Mouse (Mus musculus) heart, embryonic 10.5 days (tissue): Measurements from ENCODE around the gene Tm7sf3. TPM values are rescaled to one million over a fixed set of nuclear protein-coding genes. Genes with fewer than 3 reads are reported as not detected.

ENCODE experiments used
- DNase-seq: peaks from one replicate; pipeline ENCODE4 v3.0.0-alpha.2; 2017; ENCODE audit warnings: low spot score
- H3K27ac ChIP-seq: fragments of 300-500 bp; sonication (generic); 2 replicates; pipeline ENCODE4 v1.5.1; 2016; ENCODE audit warnings: mild to moderate bottlenecking
- H3K27me3 ChIP-seq: fragments of 300-500 bp; sonication (generic); 2 replicates; pipeline ENCODE4 v1.6.1; 2016; ENCODE audit warnings: mild to moderate bottlenecking; ENCODE audit not compliant: poor library complexity, insufficient read depth, severe bottlenecking
- H3K36me3 ChIP-seq: fragments of 300-500 bp; sonication (generic); 2 replicates; pipeline ENCODE4 v1.6.1; 2016; ENCODE audit warnings: mild to moderate bottlenecking, moderate library complexity
- H3K4me1 ChIP-seq: fragments of 300-500 bp; sonication (generic); 2 replicates; pipeline ENCODE4 v1.6.1; 2016; ENCODE audit warnings: mild to moderate bottlenecking
- H3K4me3 ChIP-seq: fragments of 300-500 bp; sonication (generic); 2 replicates; pipeline ENCODE4 v1.5.1; 2016; ENCODE audit warnings: mild to moderate bottlenecking, moderate library complexity
- H3K9me3 ChIP-seq: fragments of 300-500 bp; sonication (generic); 2 replicates; pipeline ENCODE4 v1.6.1; 2016; ENCODE audit warnings: mild to moderate bottlenecking, moderate library complexity
- WGBS: fragments of 180-500 bp; shearing (Covaris S2); methylation state at CpG from one replicate; pipeline ENCODE4 v1.1.7; 2016; 5-methylcytosine and 5-hydroxymethylcytosine counted together
- polyA plus RNA-seq: library from polyadenylated mRNA; unstranded; fragments of >200 nt; fragmentation: Nextera tagmentation; extraction: Ambion mirVana; gene quantifications from 2 replicates; pipeline ENCODE4 v1.2.1, GENCODE M21; 2016

The Tm7sf3 gene
- polyA plus RNA-seq, 1 experiment from 2014 or later, result 38.3 TPM

DNA sequence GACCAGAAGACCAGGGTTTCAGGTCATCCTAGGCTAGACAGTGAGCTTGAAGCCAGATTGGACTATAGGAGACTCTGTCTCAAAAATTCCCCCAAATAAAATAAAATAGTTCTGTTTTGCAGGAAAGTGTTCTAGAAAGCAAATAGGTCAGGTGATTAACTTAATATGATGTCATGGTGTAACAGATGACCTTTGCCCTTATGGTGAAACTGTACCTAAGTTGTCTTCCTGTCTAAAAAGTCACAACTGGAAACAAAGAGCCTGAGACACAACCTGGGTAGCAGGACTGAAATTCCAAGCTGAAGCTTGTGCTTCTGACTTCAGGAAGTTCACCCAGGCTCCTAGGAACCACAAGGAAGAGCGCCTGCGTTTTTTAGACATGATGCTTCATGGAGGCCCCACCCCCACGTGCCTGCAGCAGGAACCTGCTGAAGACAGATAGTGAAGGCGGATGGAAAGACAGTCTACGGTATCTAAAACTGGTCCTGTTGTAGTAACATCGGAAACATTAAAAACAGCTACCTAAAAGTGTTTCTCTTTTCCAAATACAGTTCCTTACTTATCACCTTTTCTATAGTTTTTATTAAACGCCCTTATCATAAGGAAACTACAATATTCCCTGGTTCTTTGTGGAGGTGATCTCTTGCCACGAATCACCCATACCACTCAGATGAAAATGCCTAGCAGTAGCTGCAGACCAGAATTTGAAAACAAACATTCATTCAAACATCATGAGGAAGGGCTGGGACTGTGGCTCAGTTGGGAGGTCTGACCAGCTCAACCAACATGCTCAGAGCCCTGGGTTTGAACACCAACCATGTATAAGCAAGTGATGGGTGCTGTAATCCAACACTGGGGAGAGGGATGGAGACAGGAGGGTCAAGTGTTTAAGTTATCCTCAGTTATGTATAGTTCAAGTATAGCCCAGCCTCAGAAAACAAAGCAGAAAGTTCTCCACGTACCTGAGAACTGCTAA lies 12.6 kb downstream of the Tm7sf3 start:
- peak; percentile 64 for DNase-seq
- whole genome bisulfite sequencing, result 59% methylated on average over 9 of the region's 9 CpGs
- Histone ChIP-seq H3K27ac (peak overlapping the region; percentile 36), H3K36me3 (peaks cover 3% of the 10 kb centered on the region; the same call in 1 of the 2 replicates), H3K4me3 (no peak overlapping the region), H3K9me3 (no peaks in the 10 kb centered on the region), H3K27me3 (no peaks in the 10 kb centered on the region), H3K4me1 (peaks cover 39% of the 10 kb centered on the region)

DNA sequence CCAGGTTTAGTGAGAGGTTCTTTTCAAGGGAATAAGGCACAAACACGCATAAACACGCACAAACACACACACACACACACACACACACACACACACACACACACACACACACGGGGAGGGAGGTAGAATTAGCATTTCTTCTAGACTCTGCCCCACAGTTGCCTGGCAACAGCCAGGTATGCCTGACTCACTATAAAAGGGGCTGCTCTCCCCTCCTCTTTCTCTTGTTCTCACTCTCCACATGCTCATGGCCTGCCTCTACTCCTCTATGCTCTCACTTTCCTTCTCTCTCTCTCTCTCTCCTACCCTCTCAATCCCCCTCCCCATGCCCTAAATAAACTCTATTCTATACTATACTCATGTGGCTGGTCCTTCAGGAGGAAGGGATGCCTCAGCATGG lies 14.5 kb downstream of the Tm7sf3 start:
- Histone ChIP-seq H3K27ac (no peak overlapping the region), H3K27me3 (no peaks in the 10 kb centered on the region), H3K4me3 (no peak overlapping the region), H3K36me3 (peaks cover 22% of the 10 kb centered on the region), H3K9me3 (no peaks in the 10 kb centered on the region), H3K4me1 (peaks cover 33% of the 10 kb centered on the region)
- WGBS, result 97% methylated on average over 3 of the region's 3 CpGs
- no peak for DNase-seq

DNA sequence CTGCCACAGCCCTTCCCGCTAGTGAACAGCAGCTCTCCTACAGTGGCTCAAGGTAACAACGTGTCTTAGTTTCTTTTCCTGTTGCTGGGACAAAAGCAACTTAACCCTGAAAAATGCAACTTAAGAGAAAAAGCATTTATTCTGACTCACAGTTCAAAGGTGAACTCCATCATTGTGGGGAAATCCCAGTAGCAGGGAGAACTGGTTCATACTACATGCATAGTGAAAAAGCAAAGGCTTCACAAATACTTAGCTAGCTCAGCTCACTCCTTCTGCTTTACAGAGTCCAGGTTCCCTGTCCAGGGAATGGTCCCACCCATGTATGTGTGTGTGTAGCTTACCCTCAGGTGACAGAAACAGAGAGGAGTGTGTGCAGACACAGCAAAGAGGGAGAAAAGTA lies 26.0 kb downstream of the Tm7sf3 start:
- no peaks in the 10 kb centered on the region for H3K9me3 ChIP-seq
- no peak overlapping the region for H3K27ac ChIP-seq
- peaks cover 94% of the 10 kb centered on the region for H3K36me3 ChIP-seq
- no peaks in the 10 kb centered on the region for H3K27me3 ChIP-seq
- 90% methylated on average over 2 of the region's 2 CpGs for WGBS
- DNase-seq, result no peak
- no peak overlapping the region for H3K4me3 ChIP-seq
- H3K4me1 ChIP-seq, result peaks cover 1% of the 10 kb centered on the region; the same call in 1 of the 2 replicates

DNA sequence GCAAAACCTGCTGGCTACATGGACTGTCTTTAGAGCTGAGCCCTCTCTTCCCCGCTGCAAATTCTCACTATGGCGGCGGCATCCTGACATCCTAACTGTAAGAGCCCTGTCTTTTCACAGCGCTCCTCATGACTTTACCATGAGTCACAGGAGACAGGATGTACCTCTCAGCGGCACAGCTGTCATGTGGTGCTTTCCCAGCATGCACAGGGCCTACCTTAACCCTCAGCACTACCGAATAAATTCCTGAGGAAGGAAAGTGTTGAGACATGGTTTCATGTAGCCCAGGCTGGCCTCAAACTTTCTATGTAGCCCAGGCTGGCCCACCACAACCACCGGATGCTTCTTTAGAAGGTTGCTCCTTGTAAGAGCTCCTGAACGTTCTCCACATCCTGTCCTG lies 26.7 kb downstream of the Tm7sf3 start:
- no peaks in the 10 kb centered on the region for H3K9me3 ChIP-seq
- peaks cover 92% of the 10 kb centered on the region for H3K36me3 ChIP-seq
- no peak overlapping the region for H3K4me3 ChIP-seq
- H3K27me3 ChIP-seq, result no peaks in the 10 kb centered on the region
- no peak for DNase-seq
- H3K4me1 ChIP-seq, result no peaks in the 10 kb centered on the region
- H3K27ac ChIP-seq, result no peak overlapping the region
- 88% methylated on average over 8 of the region's 8 CpGs for WGBS

DNA sequence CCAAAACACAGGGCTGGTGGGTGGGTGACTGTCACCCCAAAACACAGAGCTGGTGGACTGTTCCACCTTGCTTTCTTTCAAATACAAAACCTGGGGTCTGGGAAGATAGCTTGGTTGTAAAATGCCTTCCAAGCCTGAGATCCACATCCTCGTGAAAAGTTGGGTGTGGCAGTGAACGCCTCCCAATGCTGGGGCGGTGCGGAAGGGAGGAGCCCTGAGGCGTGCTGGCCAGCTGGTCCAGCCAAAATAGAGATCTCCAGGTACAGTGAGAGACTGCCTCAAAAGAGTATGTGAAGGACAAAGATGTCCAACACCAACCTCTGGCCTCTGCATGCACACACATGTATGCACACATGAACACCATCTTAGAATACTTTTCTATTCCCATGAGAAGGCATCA lies 28.1 kb downstream of the Tm7sf3 start:
- H3K4me3 ChIP-seq, result no peak overlapping the region
- WGBS, result 92% methylated on average over 5 of the region's 5 CpGs
- no peaks in the 10 kb centered on the region for H3K9me3 ChIP-seq
- peak; percentile 65 for DNase-seq
- no peak overlapping the region for H3K27ac ChIP-seq
- peaks cover 91% of the 10 kb centered on the region for H3K36me3 ChIP-seq
- H3K4me1 ChIP-seq, result no peaks in the 10 kb centered on the region
- H3K27me3 ChIP-seq, result no peaks in the 10 kb centered on the region

DNA sequence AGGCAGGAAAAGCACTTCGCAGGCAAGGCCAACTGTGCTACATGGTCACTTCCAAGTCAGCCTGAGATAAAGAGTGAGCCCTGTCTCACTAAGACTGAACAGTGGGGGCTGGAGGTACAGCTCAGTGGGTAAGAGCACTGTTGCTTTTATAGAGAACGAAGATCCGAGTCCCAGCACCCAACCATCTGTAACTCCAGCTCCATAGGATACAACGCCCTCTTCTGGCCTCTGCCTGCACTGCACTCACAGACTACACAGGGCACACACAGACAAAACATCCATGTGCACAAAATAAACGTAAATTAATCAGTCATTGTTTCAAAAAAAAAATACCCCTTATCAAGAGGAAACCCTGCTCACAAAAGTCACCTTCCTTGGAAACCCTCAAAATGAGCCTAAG lies 28.7 kb downstream of the Tm7sf3 start:
- no peaks in the 10 kb centered on the region for H3K27me3 ChIP-seq
- peaks cover 93% of the 10 kb centered on the region for H3K36me3 ChIP-seq
- H3K4me1 ChIP-seq, result no peaks in the 10 kb centered on the region
- H3K4me3 ChIP-seq, result no peak overlapping the region
- WGBS, result 87% methylated on average over 5 of the region's 5 CpGs
- H3K9me3 ChIP-seq, result no peaks in the 10 kb centered on the region
- no peak overlapping the region for H3K27ac ChIP-seq
- DNase-seq, result peak; percentile 53

DNA sequence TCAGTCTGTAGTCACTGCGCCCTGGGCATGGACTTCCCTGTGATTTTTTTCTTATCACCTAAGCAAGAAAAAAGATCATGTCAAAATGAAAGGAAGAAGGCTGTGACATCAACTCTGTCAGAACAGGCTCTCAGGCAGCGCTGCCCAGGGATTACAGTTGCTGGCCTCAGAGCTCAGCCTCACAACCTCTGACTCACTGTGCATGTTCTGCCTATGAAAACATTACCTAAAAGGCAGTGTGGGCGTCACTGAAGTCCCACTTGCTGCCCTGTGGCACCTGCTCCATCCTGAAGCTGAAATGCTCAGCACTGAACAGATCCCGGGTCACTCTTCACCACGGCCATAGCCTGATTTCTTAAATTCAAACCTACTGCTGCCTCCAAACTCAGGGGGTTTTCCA lies 29.9 kb downstream of the Tm7sf3 start:
- Histone ChIP-seq H3K4me1 (no peaks in the 10 kb centered on the region), H3K9me3 (no peaks in the 10 kb centered on the region), H3K36me3 (peaks cover 92% of the 10 kb centered on the region), H3K27me3 (no peaks in the 10 kb centered on the region), H3K27ac (no peak overlapping the region), H3K4me3 (no peak overlapping the region)
- WGBS, result 90% methylated on average over 5 of the region's 5 CpGs
- DNase-seq, result no peak

DNA sequence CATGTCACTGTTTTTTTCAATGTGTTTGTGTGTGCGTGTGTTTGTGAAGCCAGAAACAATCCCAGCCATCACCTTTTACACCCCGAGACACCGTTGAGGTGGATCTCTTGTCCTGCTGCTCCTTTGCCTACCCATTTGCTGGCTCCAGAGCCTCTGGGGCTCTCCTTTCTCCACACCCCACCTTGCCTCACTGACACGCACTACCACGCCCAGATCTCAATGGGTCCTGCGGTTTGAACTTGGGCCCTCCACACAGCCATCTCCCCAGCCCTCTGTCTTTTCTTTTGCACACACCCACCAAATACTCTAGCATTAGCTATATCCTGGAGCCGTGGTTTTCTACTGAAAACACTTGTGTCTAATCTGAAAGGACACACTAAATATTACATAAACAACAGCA lies 30.7 kb downstream of the Tm7sf3 start:
- 85% methylated on average over 7 of the region's 7 CpGs for WGBS
- DNase-seq, result no peak
- no peaks in the 10 kb centered on the region for H3K4me1 ChIP-seq
- H3K27ac ChIP-seq, result no peak overlapping the region
- H3K27me3 ChIP-seq, result no peaks in the 10 kb centered on the region
- H3K9me3 ChIP-seq, result no peaks in the 10 kb centered on the region
- H3K4me3 ChIP-seq, result no peak overlapping the region
- peaks cover 92% of the 10 kb centered on the region for H3K36me3 ChIP-seq

DNA sequence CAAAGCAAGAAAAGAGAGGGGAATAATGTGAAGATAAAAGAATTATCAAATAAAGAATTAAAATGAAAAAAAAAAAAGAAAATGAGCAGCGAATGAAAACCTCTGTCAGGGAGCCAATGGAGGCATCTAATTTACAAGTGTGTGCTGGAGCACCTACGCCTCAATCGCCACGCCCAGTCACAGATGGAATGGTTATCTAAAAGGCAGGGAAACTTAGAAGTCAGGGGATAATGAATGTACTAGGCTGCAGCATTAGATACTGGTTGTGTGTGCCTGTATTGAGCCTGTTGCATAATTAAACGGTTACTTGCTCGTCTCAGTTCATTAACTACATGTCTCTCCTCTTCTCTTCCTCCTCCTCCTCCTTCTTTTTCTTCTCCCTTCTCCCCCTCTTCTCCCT lies 31.2 kb downstream of the Tm7sf3 start:
- Histone ChIP-seq H3K4me1 (no peaks in the 10 kb centered on the region), H3K27me3 (no peaks in the 10 kb centered on the region), H3K4me3 (no peak overlapping the region), H3K36me3 (peaks cover 92% of the 10 kb centered on the region), H3K27ac (no peak overlapping the region), H3K9me3 (no peaks in the 10 kb centered on the region)
- DNase-seq, result peak; percentile 72
- 89% methylated on average over 6 of the region's 6 CpGs for WGBS

DNA sequence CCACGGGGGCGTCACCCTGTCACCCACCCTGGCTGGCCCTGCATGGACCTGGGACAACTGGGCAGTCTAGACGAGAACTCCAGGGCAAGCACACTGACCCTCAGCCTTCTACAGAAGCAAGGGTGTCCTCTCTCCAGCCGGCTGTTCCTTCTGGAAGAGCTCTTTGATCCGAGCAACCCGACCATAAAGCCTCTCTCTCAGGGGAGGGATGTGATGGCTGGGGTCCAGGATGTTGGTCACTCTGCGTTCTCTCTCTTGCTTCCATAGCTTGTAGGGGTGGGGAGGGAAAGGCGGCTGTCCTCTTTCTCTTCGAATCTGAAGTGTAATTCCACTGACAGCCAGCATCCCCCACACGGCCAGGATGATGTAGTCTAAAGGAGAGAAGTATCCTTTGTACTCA lies 39.0 kb downstream of the Tm7sf3 start:
- Histone ChIP-seq H3K4me1 (no peaks in the 10 kb centered on the region), H3K27ac (no peak overlapping the region), H3K27me3 (no peaks in the 10 kb centered on the region), H3K4me3 (no peak overlapping the region), H3K9me3 (no peaks in the 10 kb centered on the region), H3K36me3 (peaks cover 88% of the 10 kb centered on the region)
- WGBS, result 90% methylated on average over 10 of the region's 10 CpGs
- DNase-seq, result no peak

DNA sequence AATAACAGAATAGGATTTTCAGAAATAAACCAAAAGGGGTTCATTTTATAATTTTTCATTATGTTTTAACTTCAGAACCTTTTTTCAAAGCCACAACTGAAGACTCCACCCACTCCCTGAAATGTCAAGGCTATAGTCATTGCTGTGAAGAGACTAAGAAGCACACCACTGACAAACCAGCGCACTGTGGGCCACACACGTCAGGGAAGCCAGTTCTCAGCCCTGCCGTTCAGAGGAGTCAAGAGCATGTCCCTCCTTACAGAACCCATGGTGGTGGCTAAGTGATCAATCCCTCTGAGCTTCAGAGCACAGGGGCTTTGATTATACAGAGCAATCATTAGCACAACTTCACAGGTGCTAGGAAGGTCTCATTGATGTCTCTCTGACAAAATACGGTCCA lies 40.0 kb downstream of the Tm7sf3 start:
- Histone ChIP-seq H3K27me3 (no peaks in the 10 kb centered on the region), H3K36me3 (peaks cover 87% of the 10 kb centered on the region), H3K9me3 (no peaks in the 10 kb centered on the region), H3K27ac (no peak overlapping the region), H3K4me3 (no peak overlapping the region), H3K4me1 (no peaks in the 10 kb centered on the region)
- no peak for DNase-seq
- 89% methylated on average over 4 of the region's 4 CpGs for WGBS

DNA sequence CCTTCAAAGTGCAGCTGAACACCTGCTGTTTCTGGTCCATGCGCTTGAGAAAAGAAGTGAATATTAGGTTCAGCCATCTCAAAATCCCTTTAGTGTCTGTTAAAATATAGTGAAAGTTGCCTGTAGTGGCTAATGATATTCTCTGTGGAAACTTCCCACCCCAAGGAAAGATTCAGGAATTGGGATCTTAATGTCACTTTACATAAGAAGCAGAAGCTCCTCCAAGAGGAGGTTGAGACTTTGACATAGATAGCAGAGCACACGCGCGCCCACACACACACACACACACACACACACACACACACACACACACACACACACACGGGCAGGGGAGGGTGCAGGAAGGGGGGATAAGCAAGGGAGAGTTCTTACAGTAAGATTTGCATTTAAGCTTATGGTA lies 57.5 kb downstream of the Tm7sf3 start:
- H3K27ac ChIP-seq, result no peak overlapping the region
- WGBS, result 87% methylated on average over 5 of the region's 5 CpGs
- H3K27me3 ChIP-seq, result no peaks in the 10 kb centered on the region
- DNase-seq, result no peak
- peaks cover 52% of the 10 kb centered on the region for H3K36me3 ChIP-seq
- no peaks in the 10 kb centered on the region for H3K4me1 ChIP-seq
- H3K4me3 ChIP-seq, result no peak overlapping the region
- no peaks in the 10 kb centered on the region for H3K9me3 ChIP-seq

DNA sequence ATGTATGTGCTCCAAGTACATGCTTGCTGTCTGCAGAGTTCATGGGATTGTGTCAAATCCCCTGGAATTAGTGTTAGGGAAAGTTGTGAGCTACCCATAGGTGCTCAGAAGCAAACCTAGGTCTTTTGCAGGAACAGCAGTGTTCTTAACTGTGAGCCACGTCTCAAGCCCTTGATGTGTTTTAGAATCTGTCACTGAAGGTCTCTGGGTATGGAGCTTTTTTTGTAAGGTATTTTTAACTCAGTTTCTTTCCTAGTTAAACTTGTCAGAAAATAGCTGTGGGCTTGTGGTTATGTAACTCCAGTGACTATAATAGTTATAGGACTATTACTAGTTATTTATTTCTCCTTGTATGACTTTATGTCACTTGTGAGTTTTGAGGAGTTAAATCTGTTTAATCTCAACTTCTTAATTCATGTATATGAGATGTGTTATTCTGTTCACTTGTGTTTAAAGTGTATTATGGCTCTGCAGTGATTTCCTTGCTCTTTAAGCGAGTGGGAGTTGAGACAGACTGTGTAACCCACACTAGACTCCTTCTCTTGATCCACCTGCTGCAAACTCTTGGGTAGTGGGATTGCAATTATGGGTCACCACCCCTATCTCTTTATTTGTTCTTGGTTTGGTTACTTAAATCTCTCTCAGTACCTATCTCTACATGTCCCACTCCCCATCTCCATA lies 59.1 kb downstream of the Tm7sf3 start:
- Histone ChIP-seq H3K4me1 (peaks cover 7% of the 10 kb centered on the region), H3K4me3 (no peak overlapping the region), H3K27me3 (no peaks in the 10 kb centered on the region), H3K27ac (no peak overlapping the region), H3K36me3 (peaks cover 35% of the 10 kb centered on the region), H3K9me3 (no peaks in the 10 kb centered on the region)
- 73% methylated on average over 2 of the region's 2 CpGs for WGBS
- DNase-seq, result no peak
